In genomic region chr7:127363475-127363921, GRCm38 (mm10) we compare ENCODE assay signal across 8 mouse cellular contexts. TPM values are rescaled to one million over a fixed set of nuclear protein-coding genes. Genes with fewer than 3 reads are reported as not detected.
DNase-seq lines count a peak whose midpoint lies in the region; ATAC-seq and TF ChIP-seq lines count a peak whose summit lies in the region.

No protein-coding gene starts in this region.

- H3K4me1 ChIP-seq in megakaryocyte, embryonic 14.5 days: peaks cover 18% of the 10 kb centered on the region
- 0 out of 2 replicates have a peak, but pooled peaks cover 12% of the 10 kb centered on the region for H3K4me1 ChIP-seq in hindbrain, embryonic 14.5 days (replicated peaks; ENCODE audit: control insufficient read depth, insufficient read depth, low read length)
- H3K4me1 ChIP-seq in limb, embryonic 15.5 days: peaks cover 7% of the 10 kb centered on the region
- no peaks in the 10 kb centered on the region; the same call in 1 of the 2 replicates for H3K4me1 ChIP-seq in midbrain, postnatal 0 days (ENCODE audit: insufficient read depth, low read length)

- no peak for TF ChIP-seq CTCF in midbrain, postnatal 0 days (IDR thresholded peaks at IDR 0.05)

- peak overlapping the region; percentile 44; the same call in 1 of the 2 replicates for H3K27ac ChIP-seq in hindbrain, embryonic 14.5 days
- H3K27ac ChIP-seq in limb, embryonic 15.5 days: no peak overlapping the region
- no peak overlapping the region for H3K27ac ChIP-seq in midbrain, postnatal 0 days (ENCODE audit: low read depth, low read length)

- 1% methylated on average over 24 of the region's 24 CpGs for WGBS in hindbrain, embryonic 14.5 days
- WGBS in limb, embryonic 15.5 days: 3% methylated on average over 24 of the region's 24 CpGs
- 4% methylated on average over 24 of the region's 24 CpGs for WGBS in midbrain, postnatal 0 days

- H3K9me3 ChIP-seq in megakaryocyte, embryonic 14.5 days: 0 out of 2 replicates have a peak, but pooled peaks cover 5% of the 10 kb centered on the region
- no peaks in the 10 kb centered on the region for H3K9me3 ChIP-seq in hindbrain, embryonic 14.5 days (ENCODE audit: control insufficient read depth, low read length)
- H3K9me3 ChIP-seq in limb, embryonic 15.5 days: no peaks in the 10 kb centered on the region
- no peaks in the 10 kb centered on the region for H3K9me3 ChIP-seq in midbrain, postnatal 0 days (ENCODE audit: low read length)

- peaks cover 21% of the 10 kb centered on the region for H3K27me3 ChIP-seq in megakaryocyte, embryonic 14.5 days (replicated peaks)
- peaks cover 3% of the 10 kb centered on the region; the same call in 1 of the 2 replicates for H3K27me3 ChIP-seq in hindbrain, embryonic 14.5 days (ENCODE audit: control insufficient read depth, insufficient read depth, low read length)
- peaks cover 30% of the 10 kb centered on the region; the same call in 1 of the 2 replicates for H3K27me3 ChIP-seq in limb, embryonic 15.5 days
- H3K27me3 ChIP-seq in midbrain, postnatal 0 days (ENCODE audit: insufficient read depth, low read length): peaks cover 3% of the 10 kb centered on the region; the same call in 1 of the 2 replicates

- H3K36me3 ChIP-seq in megakaryocyte, embryonic 14.5 days (replicated peaks; ENCODE audit: low read length): no peaks in the 10 kb centered on the region
- no peaks in the 10 kb centered on the region for H3K36me3 ChIP-seq in hindbrain, embryonic 14.5 days (replicated peaks; ENCODE audit: control insufficient read depth, insufficient read depth)
- no peaks in the 10 kb centered on the region for H3K36me3 ChIP-seq in limb, embryonic 15.5 days
- H3K36me3 ChIP-seq in midbrain, postnatal 0 days (ENCODE audit: insufficient read depth, low read length): no peaks in the 10 kb centered on the region

- H3K9ac ChIP-seq in hindbrain, embryonic 14.5 days: peak overlapping the region; percentile 66
- peak overlapping the region; percentile 39 for H3K9ac ChIP-seq in limb, embryonic 15.5 days
- H3K9ac ChIP-seq in midbrain, postnatal 0 days (replicated peaks; ENCODE audit: low read length, poor library complexity, severe bottlenecking): peak overlapping the region; percentile 48; the same call in 1 of the 2 replicates

- peak overlapping the region; percentile 84 for H3K4me2 ChIP-seq in hindbrain, embryonic 14.5 days (replicated peaks)
- peak overlapping the region; percentile 69 for H3K4me2 ChIP-seq in limb, embryonic 15.5 days
- H3K4me2 ChIP-seq in midbrain, postnatal 0 days (ENCODE audit: low read depth, low read length, poor library complexity, severe bottlenecking): peak overlapping the region; percentile 53

- peak overlapping the region; percentile 80 for H3K4me3 ChIP-seq in megakaryocyte, embryonic 14.5 days (replicated peaks)
- H3K4me3 ChIP-seq in hindbrain, embryonic 14.5 days (replicated peaks; ENCODE audit: low read length): peak overlapping the region; percentile 34
- peak overlapping the region; percentile 35 for H3K4me3 ChIP-seq in limb, embryonic 15.5 days
- peak overlapping the region; percentile 32 for H3K4me3 ChIP-seq in midbrain, postnatal 0 days (ENCODE audit: low read depth, low read length)

- DNase-seq in embryo, embryonic 10.5 days (ENCODE audit: low spot score): peak; percentile 44
- DNase-seq in hindbrain, embryonic 14.5 days (ENCODE audit: low spot score): peak; percentile 48
- DNase-seq in midbrain, postnatal 0 days (ENCODE audit: low spot score): peak; percentile 45
- DNase-seq in layer of hippocampus, postnatal 25 days (ENCODE audit: extremely low spot score in 1 of 2, low spot score in 1 of 2): no peak
- no peak for DNase-seq in gastrocnemius, adult 8-10 months (ENCODE audit: low spot score in 2 of 2)

- no peak for ATAC-seq in megakaryocyte, adult 5-6 weeks (ENCODE audit: poor library complexity, severe bottlenecking)
- no peak for ATAC-seq in hindbrain, embryonic 14.5 days (ENCODE audit: low FRiP score)
- no peak for ATAC-seq in limb, embryonic 15.5 days (ENCODE audit: insufficient number of reproducible peaks, low FRiP score, low TSS enrichment, low read depth)
- no peak for ATAC-seq in midbrain, postnatal 0 days (ENCODE audit: low FRiP score)

RNA-seq across cellular contexts. Expression of gene Zfp747, which starts 12.4 kb away (rescaled TPM):
- 0.73 TPM in 1 of 2 replicates, not detected in the other for polyA plus RNA-seq in megakaryocyte, embryonic 14.5 days (2012; ENCODE audit: insufficient read depth, low replicate concordance)
- total RNA-seq in megakaryocyte, adult 5-6 weeks (2015): 3.2 and 6.1 TPM in 2 replicates
- total RNA-seq in megakaryocyte, adult 5-6 weeks (2017): 7.6 and 17.8 TPM in 2 replicates
- 8.2 and 8.5 TPM in 2 replicates for polyA plus RNA-seq in hindbrain, embryonic 14.5 days (2014; fragmentation: Nextera tagmentation; extraction: Ambion mirVana)
- polyA plus RNA-seq in limb, embryonic 15.5 days (2015; fragmentation: Nextera tagmentation; extraction: Ambion mirVana): 9.4 and 10.1 TPM in 2 replicates
- 8.3 and 8.6 TPM in 2 replicates for total RNA-seq in midbrain, postnatal 0 days (2014; rRNA removed)
- 4.0 and 5.8 TPM in 2 replicates for polyA plus RNA-seq in midbrain, postnatal 0 days (2015; fragmentation: Nextera tagmentation; extraction: Ambion mirVana)
- total RNA-seq in layer of hippocampus, postnatal 25 days (2021): 1 to 10 TPM; 6.0 to 6.3 TPM
- total RNA-seq in gastrocnemius, adult 8-10 months (2022): 1 to 10 TPM; 3.0 to 3.4 (median 3.1) TPM

RNA-seq across cellular contexts. Expression of gene Zfp768, which starts 18.1 kb away (rescaled TPM):
- 21.5 and 31.6 TPM in 2 replicates for polyA plus RNA-seq in megakaryocyte, embryonic 14.5 days (2012; ENCODE audit: insufficient read depth, low replicate concordance)
- 2.0 and 2.4 TPM in 2 replicates for total RNA-seq in megakaryocyte, adult 5-6 weeks (2015)
- 3.9 and 4.6 TPM in 2 replicates for total RNA-seq in megakaryocyte, adult 5-6 weeks (2017)
- 4.8 and 6.1 TPM in 2 replicates for polyA plus RNA-seq in hindbrain, embryonic 14.5 days (2014; fragmentation: Nextera tagmentation; extraction: Ambion mirVana)
- 14.3 and 16.4 TPM in 2 replicates for polyA plus RNA-seq in limb, embryonic 15.5 days (2015; fragmentation: Nextera tagmentation; extraction: Ambion mirVana)
- 47.2 and 56.3 TPM in 2 replicates for total RNA-seq in midbrain, postnatal 0 days (2014; rRNA removed)
- 12.7 and 14.9 TPM in 2 replicates for polyA plus RNA-seq in midbrain, postnatal 0 days (2015; fragmentation: Nextera tagmentation; extraction: Ambion mirVana)
- total RNA-seq in layer of hippocampus, postnatal 25 days (2021): 10 to 100 TPM; 11.5 to 11.8 TPM
- 10 to 100 TPM; 39.1 to 55.1 (median 41.1) TPM for total RNA-seq in gastrocnemius, adult 8-10 months (2022)

RNA-seq across cellular contexts. Expression of gene 9130019O22Rik, which starts 23.5 kb away (rescaled TPM):
- polyA plus RNA-seq in megakaryocyte, embryonic 14.5 days (2012; ENCODE audit: insufficient read depth, low replicate concordance): 0.07 and 1.7 TPM in 2 replicates
- total RNA-seq in megakaryocyte, adult 5-6 weeks (2015): 1.8 TPM in 2 replicates
- total RNA-seq in megakaryocyte, adult 5-6 weeks (2017): 5.0 TPM in 2 replicates
- polyA plus RNA-seq in hindbrain, embryonic 14.5 days (2014; fragmentation: Nextera tagmentation; extraction: Ambion mirVana): 4.5 and 5.7 TPM in 2 replicates
- polyA plus RNA-seq in limb, embryonic 15.5 days (2015; fragmentation: Nextera tagmentation; extraction: Ambion mirVana): 5.6 and 6.5 TPM in 2 replicates
- total RNA-seq in midbrain, postnatal 0 days (2014; rRNA removed): 4.0 and 4.1 TPM in 2 replicates
- polyA plus RNA-seq in midbrain, postnatal 0 days (2015; fragmentation: Nextera tagmentation; extraction: Ambion mirVana): 1.4 and 2.0 TPM in 2 replicates
- total RNA-seq in layer of hippocampus, postnatal 25 days (2021): 1 to 10 TPM; 3.9 to 4.0 TPM
- 1 to 10 TPM; 1.5 to 2.5 (median 2.1) TPM for total RNA-seq in gastrocnemius, adult 8-10 months (2022)

RNA-seq across cellular contexts. Expression of gene E430018J23Rik, which starts 29.9 kb away (rescaled TPM):
- polyA plus RNA-seq in megakaryocyte, embryonic 14.5 days (2012; ENCODE audit: insufficient read depth, low replicate concordance): 5.5 TPM in 1 of 2 replicates, not detected in the other
- 0.36 and 0.40 TPM in 2 replicates for total RNA-seq in megakaryocyte, adult 5-6 weeks (2015)
- total RNA-seq in megakaryocyte, adult 5-6 weeks (2017): 1.7 and 2.8 TPM in 2 replicates
- polyA plus RNA-seq in hindbrain, embryonic 14.5 days (2014; fragmentation: Nextera tagmentation; extraction: Ambion mirVana): 6.1 and 6.4 TPM in 2 replicates
- 7.5 and 8.1 TPM in 2 replicates for polyA plus RNA-seq in limb, embryonic 15.5 days (2015; fragmentation: Nextera tagmentation; extraction: Ambion mirVana)
- total RNA-seq in midbrain, postnatal 0 days (2014; rRNA removed): 8.5 and 9.1 TPM in 2 replicates
- polyA plus RNA-seq in midbrain, postnatal 0 days (2015; fragmentation: Nextera tagmentation; extraction: Ambion mirVana): 1.4 and 1.9 TPM in 2 replicates
- total RNA-seq in layer of hippocampus, postnatal 25 days (2021): 1 to 10 TPM; 7.9 to 9.0 TPM
- total RNA-seq in gastrocnemius, adult 8-10 months (2022): 1 to 10 TPM; 1.6 to 2.2 (median 1.7) TPM

RNA-seq across cellular contexts. Expression of gene Zfp764, which starts 43.1 kb away (rescaled TPM):
- polyA plus RNA-seq in megakaryocyte, embryonic 14.5 days (2012; ENCODE audit: insufficient read depth, low replicate concordance): 0.32 TPM in 1 of 2 replicates, not detected in the other
- 8.5 and 10.5 TPM in 2 replicates for total RNA-seq in megakaryocyte, adult 5-6 weeks (2015)
- total RNA-seq in megakaryocyte, adult 5-6 weeks (2017): 9.1 and 9.5 TPM in 2 replicates
- polyA plus RNA-seq in hindbrain, embryonic 14.5 days (2014; fragmentation: Nextera tagmentation; extraction: Ambion mirVana): 4.2 and 5.3 TPM in 2 replicates
- polyA plus RNA-seq in limb, embryonic 15.5 days (2015; fragmentation: Nextera tagmentation; extraction: Ambion mirVana): 9.7 and 9.8 TPM in 2 replicates
- 4.7 and 6.7 TPM in 2 replicates for total RNA-seq in midbrain, postnatal 0 days (2014; rRNA removed)
- 2.7 and 3.6 TPM in 2 replicates for polyA plus RNA-seq in midbrain, postnatal 0 days (2015; fragmentation: Nextera tagmentation; extraction: Ambion mirVana)
- total RNA-seq in layer of hippocampus, postnatal 25 days (2021): 1 to 10 TPM; 3.7 to 4.0 TPM
- 1 to 10 TPM; 1.4 to 2.3 (median 1.9) TPM for total RNA-seq in gastrocnemius, adult 8-10 months (2022)

Comparison
In these comparisons a context has a peak if more than half of its experiments do, and no peak if none do; other contexts are left out.
1. DNase-seq: peak in embryo, embryonic 10.5 days (single experiment), hindbrain, embryonic 14.5 days (single experiment) and midbrain, postnatal 0 days (single experiment); none in layer of hippocampus, postnatal 25 days (0 of 2) and gastrocnemius, adult 8-10 months (0 of 2).
2. Peak in every context shown above with its lines, with median percentiles within 50 percentile points of each other: H3K4me3 ChIP-seq, H3K4me2 ChIP-seq and H3K9ac ChIP-seq.